ENCODE assay signal across 8 mouse cellular contexts in the genomic region with DNA sequence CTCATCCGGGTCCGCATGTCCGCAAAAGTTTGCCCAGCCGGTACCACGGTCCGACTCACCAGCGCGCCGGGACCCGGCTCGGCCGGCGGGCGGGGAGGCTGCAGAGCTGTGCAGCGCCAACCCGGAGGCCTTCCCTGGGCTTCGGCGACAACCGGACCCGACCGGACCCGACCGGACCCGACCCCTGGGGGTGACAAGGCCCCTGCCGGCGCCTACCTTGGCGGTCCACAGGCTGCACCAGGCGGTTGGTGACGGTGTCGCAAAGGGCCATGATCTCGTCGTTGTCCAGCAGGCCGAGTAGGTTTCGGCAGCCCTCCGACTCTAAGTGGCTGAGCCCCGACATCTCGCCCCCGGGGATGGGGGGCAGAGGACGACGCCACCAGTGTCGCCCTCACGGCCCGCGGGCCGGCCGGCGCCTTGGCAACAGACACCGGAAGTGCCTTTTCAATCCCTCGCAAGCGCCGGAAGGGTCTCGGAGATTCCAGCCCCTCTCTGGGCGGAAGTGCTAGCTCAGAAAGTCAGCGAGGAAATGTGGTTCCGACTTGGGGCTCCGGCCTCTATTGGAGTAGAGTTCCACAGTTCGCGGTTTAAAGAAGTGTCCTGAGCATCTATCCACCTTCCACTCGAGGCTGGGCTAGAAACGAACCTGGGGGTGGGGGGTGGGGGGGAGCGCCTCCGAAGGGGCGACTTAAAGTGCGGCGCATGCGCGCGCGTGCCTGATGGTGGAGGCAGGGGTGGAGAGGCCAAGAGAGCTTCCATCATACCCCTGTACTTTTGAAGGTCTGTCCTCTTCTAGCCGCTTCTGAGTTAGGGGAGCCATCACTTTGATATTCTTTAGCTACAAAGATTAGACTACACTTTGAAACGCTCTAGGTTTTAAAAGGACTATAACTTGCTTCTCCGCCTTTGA. TPM values are rescaled to one million over a fixed set of nuclear protein-coding genes. Genes with fewer than 3 reads are reported as not detected.
A peak's percentile ranks its signal among the peaks of the same experiment; 100 is the strongest.
DNase-seq lines count a peak whose midpoint lies in the region; ATAC-seq lines count a peak whose summit lies in the region.

Gene 4930453N24Rik, minus strand, starts transcription at position 641 of the 910 bp plus-strand sequence.

- peak within 1 kb of the TSS; percentile 75 for H3K4me3 ChIP-seq in intestine, embryonic 14.5 days (ENCODE audit: low read depth, low read length)

- ATAC-seq in intestine, embryonic 14.5 days (replicated peaks; ENCODE audit: low FRiP score, low TSS enrichment, low read depth), result peak; percentile 94

- 2% methylated on average over 72 of the region's 72 CpGs for WGBS in intestine, embryonic 14.5 days

- peak within 1 kb of the TSS; percentile 83 for H3K9ac ChIP-seq in intestine, embryonic 14.5 days (ENCODE audit: low read length)

- peak within 1 kb of the TSS; percentile 55 for H3K4me2 ChIP-seq in intestine, embryonic 14.5 days (ENCODE audit: low read length)

- peak; percentile 89 to 97 for DNase-seq in adrenal gland, adult (ENCODE audit: inconsistent age in 2 of 2, low spot score in 1 of 2)
- peak; percentile 94 for DNase-seq in embryo, embryonic 10.5 days (ENCODE audit: low spot score)
- peak; percentile 89 for DNase-seq in gastrocnemius, postnatal 14 days
- peak; percentile 93 for DNase-seq in intestine, embryonic 14.5 days (ENCODE audit: low spot score)
- DNase-seq in left cerebral cortex, postnatal 14 days (ENCODE audit: low spot score in 2 of 2), result peak; percentile 86 to 89
- peak; percentile 93 for DNase-seq in mesoderm, embryonic 11.5 days (ENCODE audit: low read depth, low spot score)
- DNase-seq in right cerebral cortex, postnatal 36 days (ENCODE audit: low spot score in 2 of 2), result peak; percentile 70 to 79
- DNase-seq in yolk sac, embryonic 10.5 days (ENCODE audit: low spot score), result peak; percentile 88

- H3K4me1 ChIP-seq in intestine, embryonic 14.5 days (replicated peaks; ENCODE audit: control insufficient read depth, insufficient read depth, low read length), result no peaks in the 10 kb centered on the region; the same call in 1 of the 2 replicates

- peak within 1 kb of the TSS; percentile 89 for H3K27ac ChIP-seq in intestine, embryonic 14.5 days (ENCODE audit: low read depth)

- peaks cover 16% of the 10 kb centered on the region for H3K36me3 ChIP-seq in intestine, embryonic 14.5 days (ENCODE audit: control insufficient read depth, insufficient read depth, low read length)

- intact Hi-C loops in gastrocnemius, postnatal 14 days (cut with DNase I; ENCODE audit: low total_unique reads), result loop anchor here (10.0 kb wide), 1 partner anchor 84 kb away; the partner anchor contains the start of genes Cggbp1 and Zfp654
- intact Hi-C loops in left cerebral cortex, postnatal 14 days (cut with DNase I), result no loop called here

- no peaks in the 10 kb centered on the region for H3K9me3 ChIP-seq in intestine, embryonic 14.5 days (ENCODE audit: control insufficient read depth, low read length)

- H3K27me3 ChIP-seq in intestine, embryonic 14.5 days (replicated peaks; ENCODE audit: control insufficient read depth, insufficient read depth, low read length), result no peaks in the 10 kb centered on the region

RNA-seq across cellular contexts. Expression of gene 4930453N24Rik, which starts in this region (rescaled TPM):
- 10 to 100 TPM; 24.0 to 26.0 TPM for total RNA-seq in gastrocnemius, postnatal 14 days (2021)
- polyA plus RNA-seq in intestine, embryonic 14.5 days (2014; fragmentation: Nextera tagmentation; extraction: Ambion mirVana), result 20.9 and 24.0 TPM in 2 replicates
- 10 to 100 TPM; 19.9 to 21.3 TPM for total RNA-seq in left cerebral cortex, postnatal 14 days (2021)

Comparison
In these comparisons a context has a peak if more than half of its experiments do, and no peak if none do; other contexts are left out.
1. Peak in every context shown above with its lines: DNase-seq, ATAC-seq, H3K4me3 ChIP-seq and H3K27ac ChIP-seq.